Mouse (Mus musculus): ENCODE data around the gene Emp2.

GRCm38 (mm10) chr16:10335953-10336352 lies 22.2 kb upstream of the Emp2 start:
- TF ChIP-seq CTCF (IDR thresholded peaks at IDR 0.05; ENCODE audit: low read depth), result no peak
- TF ChIP-seq EP300 (IDR thresholded peaks at IDR 0.05; ENCODE audit: low read depth), result no peak

All from liver, postnatal 0 days (tissue).